Mouse (Mus musculus) heart, postnatal 14 days (tissue): Measurements from ENCODE around the gene Tanc2. TPM values are rescaled to one million over a fixed set of nuclear protein-coding genes. Genes with fewer than 3 reads are reported as not detected.

Experiments used
- DNase-seq, 2 experiments: peaks; one replicate each; pipeline ENCODE4 v3.0.0; 2021 to 2022
- intact Hi-C: fragments of 180-260 bp; cut with DNase I; formaldehyde crosslinking; loops from one replicate; pipeline ENCODE4 v1.15.1; 2025
- total RNA-seq, 2 experiments: library from RNA; stranded (reverse); gene quantifications; 2 replicates each; pipeline ENCODE4 v1.2.3; 2021

Tanc2 gene
- total RNA-seq, 2 experiments from 2014 or later, result 18.5 to 22.3 TPM

- DNase-seq, result no peak
- intact Hi-C loops, result no loop called here
Observed at GRCm38 (mm10) chr11:105807103-105807502, 217.3 kb downstream of the Tanc2 start.

GRCm38 (mm10) chr11:105823246-105823645 lies 233.5 kb downstream of the Tanc2 start:
- intact Hi-C loops, result no loop called here
- DNase-seq, result no peak

GRCm38 (mm10) chr11:105823759-105824158 lies 234.0 kb downstream of the Tanc2 start:
- intact Hi-C loops, result no loop called here
- DNase-seq, result no peak

- intact Hi-C loops, result no loop called here
- no peak for DNase-seq
Observed at GRCm38 (mm10) chr11:105828175-105828574, 238.4 kb downstream of the Tanc2 start.

GRCm38 (mm10) chr11:105835209-105835608 lies 245.4 kb downstream of the Tanc2 start:
- no peak for DNase-seq
- intact Hi-C loops, result no loop called here

GRCm38 (mm10) chr11:105836344-105836891 lies 246.6 kb downstream of the Tanc2 start:
- no peak for DNase-seq
- intact Hi-C loops, result no loop called here

- no peak for DNase-seq
- intact Hi-C loops, result no loop called here
Observed at GRCm38 (mm10) chr11:105837962-105838361, 248.2 kb downstream of the Tanc2 start.

- intact Hi-C loops, result no loop called here
- no peak for DNase-seq
Observed at GRCm38 (mm10) chr11:105845901-105846300, 256.1 kb downstream of the Tanc2 start.

- intact Hi-C loops, result loop anchor here (5.0 kb wide), 4 partner anchors 168 to 508 kb away; no protein-coding TSS in a partner anchor
- DNase-seq, result peak; percentile 6 to 25
Observed at GRCm38 (mm10) chr11:105855504-105855903, 265.7 kb downstream of the Tanc2 start.

- peak in 1 of 2 experiments; percentile 10 for DNase-seq
- intact Hi-C loops, result loop anchor here (5.0 kb wide), 4 partner anchors 171 to 511 kb away; no protein-coding TSS in a partner anchor
Observed at GRCm38 (mm10) chr11:105858063-105858462, 268.3 kb downstream of the Tanc2 start.

GRCm38 (mm10) chr11:105885558-105885957 lies 295.8 kb downstream of the Tanc2 start:
- DNase-seq, result no peak
- intact Hi-C loops, result no loop called here

GRCm38 (mm10) chr11:105887281-105887680 lies 297.5 kb downstream of the Tanc2 start:
- intact Hi-C loops, result no loop called here
- DNase-seq, result peak in 1 of 2 experiments; percentile 4

- intact Hi-C loops, result no loop called here
- DNase-seq, result no peak
Observed at GRCm38 (mm10) chr11:105899151-105899550, 309.4 kb downstream of the Tanc2 start.

GRCm38 (mm10) chr11:105901501-105901900 lies 311.7 kb downstream of the Tanc2 start:
- no peak for DNase-seq
- intact Hi-C loops, result no loop called here

GRCm38 (mm10) chr11:105902956-105903355 lies 313.2 kb downstream of the Tanc2 start:
- intact Hi-C loops, result no loop called here
- DNase-seq, result peak; percentile 28 to 56

- DNase-seq, result peak in 1 of 2 experiments; percentile 29
Observed at GRCm38 (mm10) chr11:105905529-105906213, 315.9 kb downstream of the Tanc2 start.

GRCm38 (mm10) chr11:105907381-105907780 lies 317.6 kb downstream of the Tanc2 start:
- DNase-seq, result no peak
- intact Hi-C loops, result no loop called here

More at GRCm38 (mm10) chr11:105905529-105906213, 315.9 kb downstream of the Tanc2 start:
- intact Hi-C loops, result no loop called here

GRCm38 (mm10) chr11:105908926-105909325 lies 319.1 kb downstream of the Tanc2 start:
- intact Hi-C loops, result no loop called here
- DNase-seq, result no peak

- intact Hi-C loops, result loop anchor here (2.0 to 5.0 kb wide), 5 partner anchors 223 to 637 kb away; no protein-coding TSS in a partner anchor
- no peak for DNase-seq
Observed at GRCm38 (mm10) chr11:105909617-105910016, 319.8 kb downstream of the Tanc2 start.

- intact Hi-C loops, result loop anchor here (2.0 to 5.0 kb wide), 5 partner anchors 224 to 639 kb away; no protein-coding TSS in a partner anchor
- DNase-seq, result no peak
Observed at GRCm38 (mm10) chr11:105911149-105911548, 321.4 kb downstream of the Tanc2 start.

- peak; percentile 66 to 82 for DNase-seq
- intact Hi-C loops, result loop anchor here (2.0 to 5.0 kb wide), 5 partner anchors 225 to 639 kb away; no protein-coding TSS in a partner anchor
Observed at GRCm38 (mm10) chr11:105911592-105912375, 322.0 kb downstream of the Tanc2 start.
